Mouse (Mus musculus) testis, postnatal 14 days (tissue): ENCODE results near the gene Ethe1.

Source experiments
- DNase-seq: peaks from one replicate; pipeline ENCODE4 v3.0.0; 2021; ENCODE audit warnings: low spot score

Ethe1 gene

GRCm38 (mm10) chr7:24587330-24588105, at the start of gene Ethe1, which contains the start of gene Zfp575:
Gene Ethe1, plus strand, starts transcription at chr7:24587543.
Gene Zfp575, minus strand, starts transcription at chr7:24587641.
- peak; percentile 62 for DNase-seq

GRCm38 (mm10) chr7:24537591-24537990, 49.8 kb upstream of the Ethe1 start:
- no peak for DNase-seq

- no peak for DNase-seq
Measured at GRCm38 (mm10) chr7:24538154-24538553, 49.2 kb upstream of the Ethe1 start.

- no peak for DNase-seq
Measured at GRCm38 (mm10) chr7:24538701-24539100, 48.6 kb upstream of the Ethe1 start.

GRCm38 (mm10) chr7:24539686-24540085, 47.7 kb upstream of the Ethe1 start:
- no peak for DNase-seq

GRCm38 (mm10) chr7:24544506-24544905, 42.8 kb upstream of the Ethe1 start:
- no peak for DNase-seq

- no peak for DNase-seq
Measured at GRCm38 (mm10) chr7:24546068-24546614, 41.2 kb upstream of the Ethe1 start, which contains the start of the genes Pinlyp and Xrcc1. Gene Pinlyp, minus strand, starts transcription at chr7:24546118. Gene Xrcc1, plus strand, starts transcription at chr7:24546289.

GRCm38 (mm10) chr7:24546634-24547389, 40.5 kb upstream of the Ethe1 start:
- DNase-seq: peak; percentile 98

- no peak for DNase-seq
Measured at GRCm38 (mm10) chr7:24547534-24548036, 39.8 kb upstream of the Ethe1 start.

- no peak for DNase-seq
Measured at GRCm38 (mm10) chr7:24551985-24552759, 35.2 kb upstream of the Ethe1 start.

- DNase-seq: no peak
Measured at GRCm38 (mm10) chr7:24555786-24556185, 31.6 kb upstream of the Ethe1 start.

GRCm38 (mm10) chr7:24561450-24561849, 25.9 kb upstream of the Ethe1 start:
- no peak for DNase-seq

- DNase-seq: no peak
Measured at GRCm38 (mm10) chr7:24563191-24563836, 24.0 kb upstream of the Ethe1 start.

GRCm38 (mm10) chr7:24563837-24564206, 23.5 kb upstream of the Ethe1 start:
- no peak for DNase-seq

- DNase-seq: no peak
Measured at GRCm38 (mm10) chr7:24564607-24565265, 22.6 kb upstream of the Ethe1 start.

- DNase-seq: no peak
Measured at GRCm38 (mm10) chr7:24565627-24566026, 21.7 kb upstream of the Ethe1 start.

GRCm38 (mm10) chr7:24566206-24566605, 21.1 kb upstream of the Ethe1 start:
- DNase-seq: no peak

GRCm38 (mm10) chr7:24568512-24568911, 18.8 kb upstream of the Ethe1 start:
- DNase-seq: no peak

- no peak for DNase-seq
Measured at GRCm38 (mm10) chr7:24571071-24571470, 16.3 kb upstream of the Ethe1 start.

GRCm38 (mm10) chr7:24572455-24572854, 14.9 kb upstream of the Ethe1 start:
- DNase-seq: no peak
